Mouse (Mus musculus): ENCODE data around the gene Micall1. TPM values are rescaled to one million over a fixed set of nuclear protein-coding genes. Genes with fewer than 3 reads are reported as not detected.

The Micall1 gene
- total and polyA plus RNA-seq, 2 experiments from 2014 or later, result 10.3 to 35.5 TPM

DNA sequence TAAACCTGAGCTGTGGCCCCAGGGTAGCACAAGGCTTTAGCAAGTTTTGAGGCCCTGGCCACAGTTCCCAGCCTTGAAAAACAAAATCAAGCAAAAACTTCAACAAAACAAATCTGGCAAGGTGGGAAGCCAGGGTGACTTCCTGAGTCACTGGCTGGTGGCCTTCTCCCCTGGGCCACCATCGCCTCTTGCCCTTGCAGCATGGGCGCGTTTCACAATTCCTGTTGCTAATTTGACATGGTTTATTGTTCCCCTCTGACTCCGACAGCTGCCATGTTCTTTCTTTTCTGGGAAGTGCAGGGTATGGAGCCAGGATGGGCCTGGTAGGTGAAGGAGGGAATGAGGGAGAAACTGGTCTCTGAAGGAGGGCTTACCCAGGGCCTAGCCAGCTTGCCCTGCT lies 13.4 kb downstream of the Micall1 start:
- WGBS, result 70% methylated on average over 4 of the region's 4 CpGs
- Histone ChIP-seq H3K4me2 (ENCODE audit: low read depth, low read length, poor library complexity, severe bottlenecking) (no peak overlapping the region), H3K27me3 (ENCODE audit: insufficient read depth, low read length) (no peaks in the 10 kb centered on the region), H3K9ac (replicated peaks; ENCODE audit: low read length, poor library complexity, severe bottlenecking) (no peak overlapping the region), H3K36me3 (ENCODE audit: insufficient read depth, low read length) (peaks cover 53% of the 10 kb centered on the region), H3K9me3 (ENCODE audit: low read length) (no peaks in the 10 kb centered on the region), H3K4me1 (ENCODE audit: insufficient read depth, low read length) (no peaks in the 10 kb centered on the region), H3K27ac (ENCODE audit: low read depth, low read length) (no peak overlapping the region), H3K4me3 (ENCODE audit: low read depth, low read length) (no peak overlapping the region)
- no peak for ATAC-seq (ENCODE audit: low FRiP score)
- DNase-seq (ENCODE audit: low spot score), result no peak
- no peak for TF ChIP-seq CTCF (IDR thresholded peaks at IDR 0.05)

DNA sequence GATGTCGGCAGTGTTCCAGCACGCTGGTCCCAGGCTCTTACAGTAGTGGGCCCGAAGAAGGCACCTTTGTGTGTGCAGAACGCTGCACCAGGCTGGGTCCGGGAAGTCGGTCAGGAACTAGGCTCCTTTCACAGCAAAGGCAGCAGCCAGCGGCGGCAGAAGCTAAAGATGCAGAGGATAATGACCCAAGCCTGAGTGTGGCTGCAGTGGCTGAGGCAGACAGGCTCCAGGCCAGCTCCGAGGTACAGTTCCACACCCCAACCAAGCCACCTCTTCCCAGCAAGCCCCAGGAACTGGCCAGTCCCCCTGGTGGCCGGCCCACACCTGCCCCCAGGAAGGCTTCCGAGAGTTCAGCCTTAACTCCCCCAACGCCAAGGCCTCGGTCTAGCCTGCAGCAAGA lies 13.8 kb downstream of the Micall1 start:
- DNase-seq (ENCODE audit: low spot score) (no peak), ATAC-seq (ENCODE audit: low FRiP score) (no peak)
- no peak overlapping the region for H3K4me2 ChIP-seq (ENCODE audit: low read depth, low read length, poor library complexity, severe bottlenecking)
- no peak overlapping the region for H3K9ac ChIP-seq (replicated peaks; ENCODE audit: low read length, poor library complexity, severe bottlenecking)
- no peaks in the 10 kb centered on the region for H3K27me3 ChIP-seq (ENCODE audit: insufficient read depth, low read length)
- no peak overlapping the region for H3K4me3 ChIP-seq (ENCODE audit: low read depth, low read length)
- no peaks in the 10 kb centered on the region for H3K4me1 ChIP-seq (ENCODE audit: insufficient read depth, low read length)
- WGBS, result 84% methylated on average over 13 of the region's 13 CpGs
- H3K9me3 ChIP-seq (ENCODE audit: low read length), result no peaks in the 10 kb centered on the region
- peaks cover 57% of the 10 kb centered on the region for H3K36me3 ChIP-seq (ENCODE audit: insufficient read depth, low read length)
- H3K27ac ChIP-seq (ENCODE audit: low read depth, low read length), result no peak overlapping the region
- no peak for TF ChIP-seq CTCF (IDR thresholded peaks at IDR 0.05)

GRCm38 (mm10) chr15:79123751-79124150 lies 15.1 kb downstream of the Micall1 start:
- no peaks in the 10 kb centered on the region for H3K9me3 ChIP-seq (ENCODE audit: low read length)
- no peak overlapping the region for H3K4me2 ChIP-seq (ENCODE audit: low read depth, low read length, poor library complexity, severe bottlenecking)
- no peaks in the 10 kb centered on the region for H3K4me1 ChIP-seq (ENCODE audit: insufficient read depth, low read length)
- H3K27me3 ChIP-seq (ENCODE audit: insufficient read depth, low read length), result no peaks in the 10 kb centered on the region
- H3K9ac ChIP-seq (replicated peaks; ENCODE audit: low read length, poor library complexity, severe bottlenecking), result no peak overlapping the region
- DNase-seq (ENCODE audit: low spot score) (no peak), ATAC-seq (ENCODE audit: low FRiP score) (no peak)
- H3K36me3 ChIP-seq (ENCODE audit: insufficient read depth, low read length), result peaks cover 67% of the 10 kb centered on the region
- TF ChIP-seq CTCF (IDR thresholded peaks at IDR 0.05), result no peak
- no peak overlapping the region for H3K27ac ChIP-seq (ENCODE audit: low read depth, low read length)
- WGBS, result 88% methylated on average over 6 of the region's 6 CpGs
- no peak overlapping the region for H3K4me3 ChIP-seq (ENCODE audit: low read depth, low read length)

GRCm38 (mm10) chr15:79124331-79124875 lies 15.7 kb downstream of the Micall1 start:
- 89% methylated on average over 10 of the region's 10 CpGs for WGBS
- Histone ChIP-seq H3K9me3 (ENCODE audit: low read length) (no peaks in the 10 kb centered on the region), H3K4me2 (ENCODE audit: low read depth, low read length, poor library complexity, severe bottlenecking) (no peak overlapping the region), H3K9ac (replicated peaks; ENCODE audit: low read length, poor library complexity, severe bottlenecking) (no peak overlapping the region), H3K36me3 (ENCODE audit: insufficient read depth, low read length) (peaks cover 65% of the 10 kb centered on the region), H3K4me1 (ENCODE audit: insufficient read depth, low read length) (no peaks in the 10 kb centered on the region), H3K27ac (ENCODE audit: low read depth, low read length) (no peak overlapping the region), H3K4me3 (ENCODE audit: low read depth, low read length) (no peak overlapping the region), H3K27me3 (ENCODE audit: insufficient read depth, low read length) (no peaks in the 10 kb centered on the region)
- DNase-seq (ENCODE audit: low spot score) (no peak), ATAC-seq (ENCODE audit: low FRiP score) (no peak)
- no peak for TF ChIP-seq CTCF (IDR thresholded peaks at IDR 0.05)

- no peaks in the 10 kb centered on the region for H3K9me3 ChIP-seq (ENCODE audit: low read length)
- peak; percentile 74 for TF ChIP-seq CTCF (IDR thresholded peaks at IDR 0.05)
- DNase-seq (ENCODE audit: low spot score) (no peak), ATAC-seq (ENCODE audit: low FRiP score) (no peak)
- no peak overlapping the region for H3K9ac ChIP-seq (replicated peaks; ENCODE audit: low read length, poor library complexity, severe bottlenecking)
- no peaks in the 10 kb centered on the region for H3K27me3 ChIP-seq (ENCODE audit: insufficient read depth, low read length)
- H3K27ac ChIP-seq (ENCODE audit: low read depth, low read length), result no peak overlapping the region
- no peak overlapping the region for H3K4me2 ChIP-seq (ENCODE audit: low read depth, low read length, poor library complexity, severe bottlenecking)
- H3K4me1 ChIP-seq (ENCODE audit: insufficient read depth, low read length), result no peaks in the 10 kb centered on the region
- 83% methylated on average over 13 of the region's 13 CpGs for WGBS
- peaks cover 71% of the 10 kb centered on the region for H3K36me3 ChIP-seq (ENCODE audit: insufficient read depth, low read length)
- H3K4me3 ChIP-seq (ENCODE audit: low read depth, low read length), result no peak overlapping the region
These were observed 17.7 kb downstream of the Micall1 start for GRCm38 (mm10) chr15:79126217-79126932.

GRCm38 (mm10) chr15:79127101-79127500 lies 18.4 kb downstream of the Micall1 start:
- Histone ChIP-seq H3K36me3 (ENCODE audit: insufficient read depth, low read length) (peaks cover 79% of the 10 kb centered on the region), H3K9me3 (ENCODE audit: low read length) (no peaks in the 10 kb centered on the region), H3K27ac (ENCODE audit: low read depth, low read length) (no peak overlapping the region), H3K4me2 (ENCODE audit: low read depth, low read length, poor library complexity, severe bottlenecking) (no peak overlapping the region), H3K4me3 (ENCODE audit: low read depth, low read length) (no peak overlapping the region), H3K27me3 (ENCODE audit: insufficient read depth, low read length) (no peaks in the 10 kb centered on the region), H3K4me1 (ENCODE audit: insufficient read depth, low read length) (no peaks in the 10 kb centered on the region), H3K9ac (replicated peaks; ENCODE audit: low read length, poor library complexity, severe bottlenecking) (no peak overlapping the region)
- no peak for TF ChIP-seq CTCF (IDR thresholded peaks at IDR 0.05)
- 96% methylated on average over 12 of the region's 12 CpGs for WGBS
- ATAC-seq (ENCODE audit: low FRiP score) (no peak), DNase-seq (ENCODE audit: low spot score) (no peak)

Measured in midbrain, postnatal 0 days (tissue).